Mouse (Mus musculus): ENCODE data around the gene Trmt5. TPM values are rescaled to one million over a fixed set of nuclear protein-coding genes. Genes with fewer than 3 reads are reported as not detected.

The Trmt5 gene
- total and polyA plus RNA-seq, 3 experiments = 21.9 to 51.3 (median 40.5) TPM

- no peaks in the 10 kb centered on the region for H3K79me2 ChIP-seq (replicated peaks; ENCODE audit: control insufficient read depth, extremely low read depth, insufficient read depth, poor library complexity, severe bottlenecking)
- H3K27me3 ChIP-seq (replicated peaks) = no peaks in the 10 kb centered on the region
- DNase-seq (ENCODE audit: extremely low read depth) = no peak
- H3K4me3 ChIP-seq (replicated peaks in 1 of 3; ENCODE audit: low read depth in 2 of 3, low read length in 2 of 3, poor library complexity in 1 of 3) = no peak overlapping the region
- in situ Hi-C loops (cut with MboI; ENCODE audit: low pct_ligation_motif_present, low pct_unique_long_range_greater_than_20kb, low sequenced_read_pairs) (no loop called here), dilution Hi-C loops (cut with MboI; ENCODE audit: extremely low pct_ligation_motif_present, extremely low pct_unique_long_range_greater_than_20kb, low sequenced_read_pairs) (no loop called here)
- peaks cover 11 to 21% of the 10 kb centered on the region in 2 experiments for H3K4me1 ChIP-seq (ENCODE audit: control insufficient read depth in 1 of 2, insufficient read depth in 2 of 2)
- 0 out of 2 replicates have a peak overlapping the region, but pooled peaks have one; percentile 19 for H3K4me2 ChIP-seq (ENCODE audit: insufficient read depth, low read depth, poor library complexity, severe bottlenecking)
- H3K36me3 ChIP-seq (replicated peaks in 1 of 2; ENCODE audit: control insufficient read depth in 1 of 2, insufficient read depth in 1 of 2, low read length in 1 of 2) = peaks cover 18 to 79% of the 10 kb centered on the region in 2 experiments
- 0 out of 2 replicates have a peak, but pooled peaks have one; percentile 14 for TF ChIP-seq MXI1 (IDR thresholded peaks at IDR 0.05; ENCODE audit: low read depth, low read length)
- no peak for TF ChIP-seq MEF2A (IDR thresholded peaks at IDR 0.05; ENCODE audit: borderline replicate concordance, low read depth, low read length)
- H3K27ac ChIP-seq (ENCODE audit: insufficient read depth, low read depth) = peak overlapping the region; percentile 63
- no peaks in the 10 kb centered on the region for H3K9me3 ChIP-seq (replicated peaks; ENCODE audit: low read length)
- no peak overlapping the region for H3K9ac ChIP-seq (ENCODE audit: insufficient read depth, low read depth)
Measured at GRCm38 (mm10) chr12:73295505-73296140, 9.1 kb upstream of the Trmt5 start.

GRCm38 (mm10) chr12:73294884-73295283, 8.4 kb upstream of the Trmt5 start:
- Histone ChIP-seq H3K27ac (ENCODE audit: insufficient read depth, low read depth) (peak overlapping the region; percentile 63), H3K4me3 (replicated peaks in 1 of 3; ENCODE audit: low read depth in 2 of 3, low read length in 2 of 3, poor library complexity in 1 of 3) (no peak overlapping the region), H3K9me3 (replicated peaks; ENCODE audit: low read length) (no peaks in the 10 kb centered on the region), H3K4me1 (ENCODE audit: control insufficient read depth in 1 of 2, insufficient read depth in 2 of 2) (peaks cover 11 to 21% of the 10 kb centered on the region in 2 experiments), H3K36me3 (replicated peaks in 1 of 2; ENCODE audit: control insufficient read depth in 1 of 2, insufficient read depth in 1 of 2, low read length in 1 of 2) (peaks cover 16 to 74% of the 10 kb centered on the region in 2 experiments), H3K79me2 (replicated peaks; ENCODE audit: control insufficient read depth, extremely low read depth, insufficient read depth, poor library complexity, severe bottlenecking) (no peaks in the 10 kb centered on the region), H3K4me2 (ENCODE audit: insufficient read depth, low read depth, poor library complexity, severe bottlenecking) (no peak overlapping the region), H3K9ac (ENCODE audit: insufficient read depth, low read depth) (no peak overlapping the region), H3K27me3 (replicated peaks) (no peaks in the 10 kb centered on the region)
- TF ChIP-seq MXI1 (IDR thresholded peaks at IDR 0.05; ENCODE audit: low read depth, low read length) = 0 out of 2 replicates have a peak, but pooled peaks have one; percentile 6
- TF ChIP-seq SMC3 (IDR thresholded peaks at IDR 0.05; ENCODE audit: low read depth, low read length) = no peak
- TF ChIP-seq CHD1 (IDR thresholded peaks at IDR 0.05; ENCODE audit: low read depth, low read length) = peak; percentile 96; the same call in 1 of the 2 replicates
- 0 out of 2 replicates have a peak, but pooled peaks have one; percentile 2 for TF ChIP-seq JUN (IDR thresholded peaks at IDR 0.05; ENCODE audit: insufficient read depth, low read depth, low read length)
- peak; percentile 90 for TF ChIP-seq MAFK (IDR thresholded peaks at IDR 0.05; ENCODE audit: insufficient replicate concordance, low read length)
- TF ChIP-seq MAZ (IDR thresholded peaks at IDR 0.05; ENCODE audit: low read depth, low read length) = no peak
- no peak for TF ChIP-seq NELFE (IDR thresholded peaks at IDR 0.05; ENCODE audit: low read depth, low read length)
- 0 out of 2 replicates have a peak, but pooled peaks have one; percentile 10 for TF ChIP-seq EP300 (IDR thresholded peaks at IDR 0.05; ENCODE audit: low read length)
- peak; percentile 27 for DNase-seq (ENCODE audit: extremely low read depth)
- dilution Hi-C loops (cut with MboI; ENCODE audit: extremely low pct_ligation_motif_present, extremely low pct_unique_long_range_greater_than_20kb, low sequenced_read_pairs) = no loop called here
- in situ Hi-C loops (cut with MboI; ENCODE audit: low pct_ligation_motif_present, low pct_unique_long_range_greater_than_20kb, low sequenced_read_pairs) = no loop called here

- dilution Hi-C loops (cut with MboI; ENCODE audit: extremely low pct_ligation_motif_present, extremely low pct_unique_long_range_greater_than_20kb, low sequenced_read_pairs) = no loop called here
- no peak for DNase-seq (ENCODE audit: extremely low read depth)
- H3K4me3 ChIP-seq (replicated peaks in 1 of 3; ENCODE audit: low read depth in 2 of 3, low read length in 2 of 3, poor library complexity in 1 of 3) = no peak overlapping the region
- H3K79me2 ChIP-seq (replicated peaks; ENCODE audit: control insufficient read depth, extremely low read depth, insufficient read depth, poor library complexity, severe bottlenecking) = peaks cover 23% of the 10 kb centered on the region
- H3K9ac ChIP-seq (ENCODE audit: insufficient read depth, low read depth) = no peak overlapping the region
- H3K4me1 ChIP-seq (ENCODE audit: control insufficient read depth in 1 of 2, insufficient read depth in 2 of 2) = peaks cover 4 to 32% of the 10 kb centered on the region in 2 experiments
- no peaks in the 10 kb centered on the region for H3K9me3 ChIP-seq (replicated peaks; ENCODE audit: low read length)
- H3K4me2 ChIP-seq (ENCODE audit: insufficient read depth, low read depth, poor library complexity, severe bottlenecking) = no peak overlapping the region
- in situ Hi-C loops (cut with MboI; ENCODE audit: low pct_ligation_motif_present, low pct_unique_long_range_greater_than_20kb, low sequenced_read_pairs) = no loop called here
- H3K27ac ChIP-seq (ENCODE audit: insufficient read depth, low read depth) = no peak overlapping the region
- no peaks in the 10 kb centered on the region for H3K27me3 ChIP-seq (replicated peaks)
- no peak for TF ChIP-seq POLR2AphosphoS2 (IDR thresholded peaks at IDR 0.05; ENCODE audit: low read depth, low read length)
- TF ChIP-seq NELFE (IDR thresholded peaks at IDR 0.05; ENCODE audit: low read depth, low read length) = no peak
- TF ChIP-seq E2F4 (IDR thresholded peaks at IDR 0.05; ENCODE audit: insufficient replicate concordance, low read depth, low read length) = no peak
- no peak for TF ChIP-seq RCOR1 (conservative IDR thresholded peaks at IDR 0.05; ENCODE audit: low read depth, low read length)
- no peak for TF ChIP-seq MXI1 (IDR thresholded peaks at IDR 0.05; ENCODE audit: low read depth, low read length)
- no peak for TF ChIP-seq HCFC1 (IDR thresholded peaks at IDR 0.05; ENCODE audit: low read depth, low read length)
- TF ChIP-seq MEF2A (IDR thresholded peaks at IDR 0.05; ENCODE audit: borderline replicate concordance, low read depth, low read length) = no peak
- peaks cover 12 to 54% of the 10 kb centered on the region in 2 experiments for H3K36me3 ChIP-seq (replicated peaks in 1 of 2; ENCODE audit: control insufficient read depth in 1 of 2, insufficient read depth in 1 of 2, low read length in 1 of 2)
Measured at GRCm38 (mm10) chr12:73288626-73289025, 2.1 kb upstream of the Trmt5 start.
